Mouse (Mus musculus) lung, postnatal 0 days (tissue): Measurements from ENCODE around the gene Gbf1. TPM values are rescaled to one million over a fixed set of nuclear protein-coding genes. Genes with fewer than 3 reads are reported as not detected.

Source experiments
- ATAC-seq: fragments of 200-750 bp; cut with Nextera tagmentation; 2 replicates; pipeline ENCODE4 v1.8.0; 2017; ENCODE audit warnings: moderate library complexity
- DNase-seq: peaks from one replicate; pipeline ENCODE4 v3.0.0-alpha.2; 2016; ENCODE audit warnings: low spot score
- H3K27ac ChIP-seq: fragments of 300-500 bp; sonication (generic); 2 replicates; pipeline ENCODE4 v1.5.1; 2014; ENCODE audit warnings: antibody characterized with exemption, mild to moderate bottlenecking, low read length, mixed read lengths
- H3K27me3 ChIP-seq: fragments of 300-500 bp; sonication (generic); replicated peaks from 2 replicates; pipeline ENCODE4 v1.6.1; 2014; ENCODE audit warnings: low read length, mixed read lengths; ENCODE audit not compliant: insufficient read depth
- H3K36me3 ChIP-seq: fragments of 300-500 bp; sonication (generic); 2 replicates; pipeline ENCODE4 v1.6.1; 2014; ENCODE audit warnings: low read length, mixed read lengths; ENCODE audit not compliant: insufficient read depth
- H3K4me1 ChIP-seq: fragments of 300-500 bp; sonication (generic); 2 replicates; pipeline ENCODE4 v1.6.1; 2014; ENCODE audit warnings: antibody characterized with exemption, low read depth, low read length, mixed read lengths; ENCODE audit not compliant: insufficient read depth
- H3K4me2 ChIP-seq: fragments of 300-500 bp; sonication (generic); replicated peaks from 2 replicates; pipeline ENCODE4 v1.6.1; 2014; ENCODE audit warnings: low read depth, mild to moderate bottlenecking, low read length, moderate library complexity, mixed read lengths
- H3K4me3 ChIP-seq: fragments of 300-500 bp; sonication (generic); 2 replicates; pipeline ENCODE4 v1.5.1; 2014; ENCODE audit warnings: low read depth, low read length
- H3K9ac ChIP-seq: fragments of 300-500 bp; sonication (generic); replicated peaks from 2 replicates; pipeline ENCODE4 v1.6.1; 2014; ENCODE audit warnings: low read depth, mild to moderate bottlenecking
- H3K9me3 ChIP-seq: fragments of 300-500 bp; sonication (generic); 2 replicates; pipeline ENCODE4 v1.6.1; 2016; ENCODE audit warnings: low read length, mixed read lengths
- CTCF ChIP-seq: IDR thresholded peaks from 2 replicates; pipeline ENCODE4 v1.5.1; 2016; ENCODE audit warnings: antibody characterized with exemption, mild to moderate bottlenecking
- EP300 ChIP-seq: IDR thresholded peaks from 2 replicates; pipeline ENCODE4 v1.6.1; 2016; ENCODE audit warnings: antibody characterized with exemption, mild to moderate bottlenecking, control low read depth
- WGBS: fragments of 180-500 bp; shearing (Covaris S2); extraction: QIAGEN DNeasy Blood & Tissue Kit; methylation state at CpG from one replicate; pipeline ENCODE4 v1.1.7; 2014; 5-methylcytosine and 5-hydroxymethylcytosine counted together
- polyA plus RNA-seq: library from polyadenylated mRNA; unstranded; fragments of >200 nt; fragmentation: Nextera tagmentation; extraction: Ambion mirVana; gene quantifications from 2 replicates; pipeline ENCODE4 v1.2.1, GENCODE M21; 2015

The Gbf1 gene
- polyA plus RNA-seq, 1 experiment from 2014 or later: 32.1 TPM

DNA sequence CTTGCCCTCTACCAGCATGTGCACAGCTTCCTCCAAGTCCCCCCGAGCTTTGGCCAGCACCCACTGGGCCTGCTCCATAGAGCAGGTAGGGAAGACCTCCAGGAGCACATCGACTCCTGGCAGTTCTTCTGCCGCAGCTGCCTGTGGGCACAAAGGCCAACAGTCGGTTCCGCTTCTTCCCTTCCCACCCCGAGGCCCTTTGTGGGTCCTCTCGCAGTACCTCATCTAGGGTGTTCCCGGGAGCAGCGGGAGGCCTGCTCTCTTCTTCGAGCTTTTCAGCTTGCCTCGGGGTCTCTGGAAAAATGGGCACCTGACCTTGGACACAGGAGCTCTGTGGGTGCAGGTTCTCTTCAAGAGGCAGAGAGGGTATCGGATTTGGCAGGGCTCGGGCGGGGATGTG lies 179.0 kb downstream of the Gbf1 start:
- Histone ChIP-seq H3K9me3 (no peaks in the 10 kb centered on the region), H3K4me1 (peaks cover 20% of the 10 kb centered on the region), H3K27ac (no peak overlapping the region), H3K36me3 (0 out of 2 replicates have a peak, but pooled peaks cover 3% of the 10 kb centered on the region), H3K9ac (no peak overlapping the region), H3K4me2 (no peak overlapping the region), H3K4me3 (no peak overlapping the region), H3K27me3 (0 out of 2 replicates have a peak, but pooled peaks cover 8% of the 10 kb centered on the region)
- WGBS: 96% methylated on average over 14 of the region's 14 CpGs
- no peak for DNase-seq
- TF ChIP-seq EP300 (no peak), CTCF (no peak)
- no peak for ATAC-seq

DNA sequence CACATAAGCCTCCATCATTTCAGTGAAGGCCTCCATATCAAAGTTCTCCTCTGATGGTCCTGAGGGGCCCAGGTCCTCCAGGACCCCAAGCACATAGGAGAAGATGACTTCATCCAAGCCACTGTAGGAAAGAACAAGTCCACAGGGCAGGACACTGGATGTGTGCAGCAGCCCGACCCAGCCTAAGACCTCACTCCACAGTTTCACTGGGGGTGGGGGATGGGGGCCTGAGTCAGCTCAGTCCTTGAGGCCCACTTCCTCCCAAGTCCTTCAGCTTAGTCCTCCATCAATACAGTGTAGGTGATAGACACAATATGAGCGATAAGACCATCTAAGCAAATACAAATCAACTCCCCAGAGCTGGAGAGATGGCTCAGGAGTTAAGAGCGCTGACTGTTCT lies 179.6 kb downstream of the Gbf1 start:
- no peak overlapping the region for H3K4me3 ChIP-seq
- H3K4me1 ChIP-seq: peaks cover 16% of the 10 kb centered on the region
- no peak for TF ChIP-seq CTCF
- no peak for TF ChIP-seq EP300
- DNase-seq: no peak
- H3K9ac ChIP-seq: no peak overlapping the region
- no peak for ATAC-seq
- no peak overlapping the region for H3K27ac ChIP-seq
- 0 out of 2 replicates have a peak, but pooled peaks cover 1% of the 10 kb centered on the region for H3K27me3 ChIP-seq
- no peaks in the 10 kb centered on the region for H3K9me3 ChIP-seq
- H3K4me2 ChIP-seq: no peak overlapping the region
- 76% methylated on average over 3 of the region's 3 CpGs for whole genome bisulfite sequencing
- H3K36me3 ChIP-seq: 0 out of 2 replicates have a peak, but pooled peaks cover 3% of the 10 kb centered on the region

DNA sequence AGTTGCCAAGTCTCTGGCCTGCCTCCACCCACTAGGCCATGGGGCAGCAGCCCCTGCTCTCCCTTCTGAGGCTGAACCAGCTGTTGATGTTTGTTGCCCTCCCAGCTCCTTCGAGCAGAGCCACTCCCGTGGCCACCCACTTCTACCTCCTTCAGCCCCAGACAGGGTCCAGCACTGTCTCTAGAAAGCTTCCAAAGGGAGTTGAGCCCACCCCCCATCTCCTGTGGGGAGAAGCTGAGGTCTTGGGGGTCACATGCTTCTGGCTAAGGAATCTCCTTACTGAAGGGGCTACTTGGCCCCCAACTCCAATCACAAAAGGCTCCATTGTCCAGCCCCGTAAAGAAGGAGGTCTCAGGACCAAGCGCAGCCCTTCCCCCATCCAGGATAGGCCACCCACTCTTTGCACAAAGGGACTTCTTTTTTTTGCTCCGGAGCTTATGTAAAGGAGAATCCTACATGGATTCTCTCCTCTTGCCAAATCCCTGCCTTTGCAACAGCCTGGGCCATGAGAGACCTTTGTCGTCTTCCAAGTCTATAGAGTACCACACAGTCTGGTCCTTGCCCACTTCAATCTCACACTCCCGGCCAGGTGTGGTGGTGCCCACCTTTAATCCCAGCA lies 180.5 kb downstream of the Gbf1 start:
- no peaks in the 10 kb centered on the region for H3K9me3 ChIP-seq
- 56% methylated on average over 7 of the region's 7 CpGs for WGBS
- no peak overlapping the region for H3K4me3 ChIP-seq
- ATAC-seq: no peak
- no peaks in the 10 kb centered on the region for H3K27me3 ChIP-seq
- no peak overlapping the region for H3K9ac ChIP-seq
- 0 out of 2 replicates have a peak, but pooled peaks cover 3% of the 10 kb centered on the region for H3K36me3 ChIP-seq
- DNase-seq: no peak
- peaks cover 10% of the 10 kb centered on the region for H3K4me1 ChIP-seq
- H3K4me2 ChIP-seq: no peak overlapping the region
- TF ChIP-seq CTCF (no peak), EP300 (no peak)
- no peak overlapping the region for H3K27ac ChIP-seq

DNA sequence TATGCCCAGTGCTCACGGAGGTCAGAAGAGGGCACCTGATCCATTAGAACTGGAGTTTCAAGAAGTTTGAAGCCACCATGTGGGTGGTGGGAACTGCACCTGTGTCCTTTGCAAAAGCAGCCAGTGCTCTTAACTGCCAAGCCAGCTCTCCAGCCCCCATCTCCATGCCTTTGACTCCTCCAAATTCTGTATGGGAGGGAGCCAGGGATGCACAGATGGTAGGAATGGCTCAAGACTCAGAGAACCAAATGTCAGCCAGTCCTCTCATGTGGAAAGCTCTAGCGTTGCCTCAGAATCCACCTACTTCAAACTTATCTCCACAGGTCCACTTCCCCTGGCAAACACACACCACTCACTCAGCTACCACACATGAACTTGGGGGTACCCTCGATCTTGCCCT lies 181.6 kb downstream of the Gbf1 start:
- peaks cover 11% of the 10 kb centered on the region for H3K4me1 ChIP-seq
- H3K9ac ChIP-seq: no peak overlapping the region
- no peaks in the 10 kb centered on the region for H3K9me3 ChIP-seq
- H3K36me3 ChIP-seq: 0 out of 2 replicates have a peak, but pooled peaks cover 3% of the 10 kb centered on the region
- DNase-seq (no peak), ATAC-seq (no peak)
- TF ChIP-seq CTCF (no peak), EP300 (no peak)
- H3K27me3 ChIP-seq: no peaks in the 10 kb centered on the region
- H3K4me3 ChIP-seq: no peak overlapping the region
- WGBS: 84% methylated on average over 3 of the region's 3 CpGs
- H3K27ac ChIP-seq: no peak overlapping the region
- H3K4me2 ChIP-seq: no peak overlapping the region

Other genes starting within 250 kb of the Gbf1 start
- 8.8 and 9.0 TPM in 2 replicates for gene Armh3, start 154.0 kb upstream of the Gbf1 start, polyA plus RNA-seq
- 8.9 and 9.6 TPM in 2 replicates for gene Hps6, start 149.0 kb upstream of the Gbf1 start, polyA plus RNA-seq
- gene Pprc1, start 107.6 kb upstream of the Gbf1 start, polyA plus RNA-seq: 6.0 and 6.9 TPM in 2 replicates
- gene Ldb1, start 107.3 kb upstream of the Gbf1 start, polyA plus RNA-seq: 96.3 and 107 TPM in 2 replicates
- gene Nolc1, start 76.6 kb upstream of the Gbf1 start, polyA plus RNA-seq: 22.5 and 26.0 TPM in 2 replicates
- not detected in 2 replicates for gene Elovl3, start 20.6 kb upstream of the Gbf1 start, polyA plus RNA-seq
- not detected in 2 replicates for gene Pitx3, start 4.2 kb upstream of the Gbf1 start, polyA plus RNA-seq
- gene Nfkb2, start 151.8 kb downstream of the Gbf1 start, polyA plus RNA-seq: 12.5 and 21.1 TPM in 2 replicates
- gene Psd, start 174.6 kb downstream of the Gbf1 start, polyA plus RNA-seq: 2.7 and 4.9 TPM in 2 replicates
- gene Fbxl15, start 175.7 kb downstream of the Gbf1 start, polyA plus RNA-seq: 12.9 and 13.0 TPM in 2 replicates
- gene Cuedc2, start 186.2 kb downstream of the Gbf1 start, polyA plus RNA-seq: 94.9 and 99.9 TPM in 2 replicates
- 6.4 and 6.6 TPM in 2 replicates for gene Mfsd13a, start 188.6 kb downstream of the Gbf1 start, polyA plus RNA-seq
- 5.0 and 7.1 TPM in 2 replicates for gene 2310034G01Rik, start 197.8 kb downstream of the Gbf1 start, polyA plus RNA-seq
- gene Actr1a, start 243.2 kb downstream of the Gbf1 start, polyA plus RNA-seq: 98.2 and 104 TPM in 2 replicates
- gene Sufu, start 244.4 kb downstream of the Gbf1 start, polyA plus RNA-seq: 13.1 and 14.2 TPM in 2 replicates